Mouse (Mus musculus): ENCODE results near the gene Arhgap1.
"Not testable (repeated sequence)": the region's sequence is repeated elsewhere in the genome, so short reads cannot be mapped to it uniquely, and the experiment has no call there.

Arhgap1 gene

DNA sequence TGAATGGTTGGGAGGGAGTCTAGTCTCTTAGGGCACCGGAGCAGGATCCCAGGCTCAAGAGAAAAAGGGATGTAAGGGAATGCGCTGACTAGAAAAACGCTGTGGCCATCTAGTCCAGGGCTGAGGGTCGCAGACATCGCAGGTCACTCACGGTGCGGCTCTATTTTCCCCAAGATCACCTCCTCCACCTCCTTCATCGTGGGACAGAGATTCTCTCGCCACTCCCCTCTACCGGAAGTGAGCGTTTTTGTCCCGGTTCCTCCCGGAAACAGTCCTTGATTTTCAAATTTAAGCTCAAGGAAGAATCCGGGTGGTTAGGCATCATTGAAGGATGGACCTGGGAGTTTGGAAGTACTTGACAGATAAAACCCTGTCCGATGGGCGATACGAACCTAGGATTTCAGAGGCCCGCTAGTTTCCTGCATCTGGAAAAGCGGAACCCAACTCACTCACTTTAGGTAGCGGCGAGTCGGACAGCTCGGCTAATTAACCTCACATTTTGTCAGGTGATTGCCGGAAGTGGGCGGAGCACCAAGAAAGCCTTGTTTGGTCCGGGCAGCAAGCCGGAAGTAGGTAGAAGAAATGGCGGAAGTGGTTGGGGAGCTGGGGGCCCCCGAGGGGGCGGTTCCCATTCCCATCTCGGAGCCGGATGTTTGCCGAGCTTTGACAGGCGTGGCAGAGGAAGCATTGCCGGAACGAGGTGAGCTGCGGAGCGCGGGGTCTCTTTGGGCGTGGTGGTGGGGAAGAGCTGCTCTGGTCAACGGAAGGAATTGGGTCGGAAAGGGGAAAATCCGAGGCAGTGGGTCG lies at the start of gene Arhgap1, which contains the start of gene Zfp408:
Arhgap1 (plus strand) TSS at position 308 of the 807 bp plus-strand sequence.
Zfp408 (minus strand) TSS at position 239 of the 807 bp plus-strand sequence.
- DNase-seq (ENCODE audit: low read depth in 1 of 2, low spot score in 2 of 2): peak; percentile 87 to 91

DNA sequence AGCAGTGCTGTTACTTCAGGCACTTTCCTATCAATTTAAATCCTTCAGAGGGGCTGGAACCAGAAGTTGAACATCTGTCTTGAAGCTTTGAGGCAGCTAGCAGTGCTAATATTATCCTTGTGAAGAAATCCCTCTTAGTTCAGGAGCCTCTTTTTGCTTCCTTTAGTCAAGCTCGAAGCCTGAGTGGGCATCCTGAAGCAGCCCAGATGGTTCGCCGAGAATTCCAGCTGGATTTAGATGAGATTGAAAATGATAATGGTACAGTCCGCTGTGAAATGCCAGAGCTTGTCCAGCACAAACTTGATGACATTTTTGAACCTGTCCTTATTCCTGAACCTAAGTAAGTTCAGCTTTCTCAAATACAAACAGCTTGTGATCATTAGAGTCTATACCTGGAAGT lies 49.2 kb upstream of the Arhgap1 start:
- no peak for DNase-seq (ENCODE audit: low read depth in 1 of 2, low spot score in 2 of 2)

DNA sequence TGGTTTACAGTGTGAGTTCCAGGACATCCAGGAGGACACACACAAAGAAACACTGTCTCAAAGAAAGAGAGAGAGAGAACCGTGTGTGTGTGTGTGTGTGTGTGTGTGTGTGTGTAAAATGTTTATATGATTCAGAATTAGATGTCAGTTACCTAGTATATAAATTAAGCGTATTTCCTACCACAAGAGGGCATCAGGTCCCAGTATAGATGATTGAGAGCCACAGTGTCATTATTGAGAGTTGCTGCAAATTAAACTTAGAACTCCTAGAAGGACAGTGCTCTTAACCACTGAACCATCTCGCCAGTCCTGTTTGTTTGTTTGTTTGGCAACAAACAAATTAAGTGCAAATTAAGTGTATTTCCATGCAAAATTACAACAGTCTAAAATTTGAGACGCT lies 47.3 kb upstream of the Arhgap1 start:
- no peak for DNase-seq (ENCODE audit: low read depth in 1 of 2, low spot score in 2 of 2)

DNA sequence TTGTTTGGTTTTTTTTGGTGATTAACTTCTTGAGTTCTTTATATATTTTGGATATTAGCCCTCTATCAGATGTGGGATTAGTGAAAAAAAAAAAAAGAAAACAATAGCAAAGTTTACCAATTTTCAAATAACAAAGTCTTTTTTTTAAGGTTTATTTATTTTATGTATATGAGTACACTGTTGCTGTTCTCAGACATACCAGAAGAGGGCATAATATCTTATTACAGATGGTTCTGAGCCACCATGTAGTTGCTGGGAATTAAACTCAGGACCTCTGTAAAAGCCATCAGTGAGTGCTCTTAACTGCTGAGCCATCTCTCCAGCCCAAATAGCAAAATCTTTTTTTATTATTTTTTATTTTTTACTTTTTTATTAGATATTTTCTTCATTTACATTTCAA lies 40.3 kb upstream of the Arhgap1 start:
- DNase-seq (ENCODE audit: low read depth in 1 of 2, low spot score in 2 of 2): not testable (repeated sequence)

GRCm38 (mm10) chr2:91622356-91622755 lies 27.3 kb upstream of the Arhgap1 start:
- DNase-seq (ENCODE audit: low read depth in 1 of 2, low spot score in 2 of 2): no peak

DNA sequence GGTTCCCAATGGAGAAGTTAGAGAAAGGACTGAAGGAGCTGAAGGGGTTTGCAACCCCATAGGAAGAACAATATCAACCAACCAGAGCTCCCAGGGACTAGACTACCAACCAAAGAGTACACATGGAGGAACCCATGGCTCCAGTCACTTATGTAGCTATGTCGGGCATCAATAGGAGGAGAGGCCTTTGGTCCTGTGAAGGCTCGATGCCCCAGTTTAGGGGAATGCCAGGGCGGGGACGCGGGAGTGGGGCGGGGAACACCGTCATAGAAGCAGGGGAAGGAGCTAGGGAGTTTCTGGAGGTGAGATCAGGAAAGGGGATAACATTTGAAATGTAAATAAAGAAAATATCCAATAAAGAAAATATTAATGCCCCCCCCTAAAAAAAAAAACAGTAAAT lies 26.3 kb upstream of the Arhgap1 start:
- DNase-seq (ENCODE audit: low read depth in 1 of 2, low spot score in 2 of 2): not testable (repeated sequence)

DNA sequence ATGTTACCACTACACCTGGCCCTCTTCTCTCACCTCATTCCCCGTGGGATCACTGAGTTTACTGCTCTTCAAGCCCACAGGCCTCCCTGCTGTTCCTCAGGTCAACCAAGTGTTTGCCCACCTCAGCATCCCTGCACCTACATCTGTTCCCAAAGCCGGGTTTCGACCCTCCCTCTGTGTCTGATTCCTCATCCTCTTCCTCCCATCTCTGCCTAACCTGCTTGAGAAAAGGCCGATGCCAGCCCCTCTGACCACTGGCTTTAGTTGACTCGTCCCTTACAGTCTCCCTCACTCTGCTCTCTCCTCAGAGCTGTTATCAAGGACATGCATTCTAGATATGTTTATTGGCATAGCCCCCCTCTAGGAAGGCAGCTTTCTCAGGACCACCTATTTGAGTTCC lies 22.2 kb upstream of the Arhgap1 start:
- DNase-seq (ENCODE audit: low read depth in 1 of 2, low spot score in 2 of 2): no peak

GRCm38 (mm10) chr2:91628171-91628570 lies 21.5 kb upstream of the Arhgap1 start:
- DNase-seq (ENCODE audit: low read depth in 1 of 2, low spot score in 2 of 2): no peak

DNA sequence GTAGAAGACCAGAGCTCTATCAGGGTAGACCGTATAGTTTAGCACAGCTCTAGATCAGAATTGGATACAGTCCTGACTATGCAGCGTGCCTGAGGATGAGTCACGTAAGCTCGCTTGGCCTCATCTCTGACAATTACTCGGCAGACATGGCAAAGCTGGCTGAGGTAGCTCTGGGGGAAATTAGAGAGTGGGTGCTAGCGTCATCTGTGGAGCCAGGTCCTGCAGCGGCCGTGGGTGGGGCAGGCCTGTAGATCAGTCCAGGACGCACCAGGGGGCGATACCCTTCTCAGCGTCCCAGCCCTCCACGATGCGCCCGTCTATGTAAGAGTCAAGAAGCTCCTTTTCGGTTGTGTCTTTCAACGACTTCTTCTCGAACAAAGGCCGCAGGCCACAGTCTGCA lies 20.0 kb upstream of the Arhgap1 start:
- DNase-seq (ENCODE audit: low read depth in 1 of 2, low spot score in 2 of 2): no peak

DNA sequence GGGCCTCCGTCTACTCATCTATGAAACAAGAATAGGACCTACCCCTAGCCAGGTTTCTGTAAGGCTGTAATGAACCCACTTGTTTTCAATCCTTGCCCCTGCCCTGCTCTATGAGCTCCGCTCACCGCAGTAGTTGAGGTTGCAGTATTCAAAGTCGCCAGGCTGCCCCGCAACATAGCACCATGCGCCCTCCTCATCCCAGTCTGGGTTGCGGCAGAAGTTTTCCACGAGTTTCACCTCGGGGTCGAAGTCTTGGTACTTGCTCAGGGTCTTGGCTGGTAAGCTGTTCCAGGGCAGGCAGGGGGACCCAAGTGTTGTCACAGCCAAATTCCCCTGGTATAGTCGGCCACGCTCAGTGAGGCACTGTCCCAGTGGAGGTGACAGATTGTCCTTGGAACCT lies 19.3 kb upstream of the Arhgap1 start:
- no peak for DNase-seq (ENCODE audit: low read depth in 1 of 2, low spot score in 2 of 2)

DNA sequence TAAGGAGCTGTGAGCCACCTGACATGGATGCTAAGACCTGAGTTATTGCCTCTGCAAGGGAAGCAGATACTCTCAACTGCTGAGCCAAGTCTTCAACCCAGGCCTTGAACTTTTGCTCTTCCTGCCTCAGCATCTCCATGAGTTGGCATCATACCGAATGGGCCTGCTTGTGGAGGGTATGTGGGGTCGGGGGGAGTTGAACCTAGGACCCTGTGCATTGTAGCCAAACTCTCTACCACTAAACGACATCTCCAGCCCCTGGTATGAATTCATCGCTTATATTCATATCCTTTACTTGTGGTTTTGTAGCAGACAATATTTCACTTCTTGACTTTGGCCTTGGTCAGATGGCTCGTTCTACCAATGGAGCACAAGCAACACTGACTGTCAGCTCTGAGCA lies 17.8 kb upstream of the Arhgap1 start:
- DNase-seq (ENCODE audit: low read depth in 1 of 2, low spot score in 2 of 2): no peak

GRCm38 (mm10) chr2:91632316-91632715 lies 17.3 kb upstream of the Arhgap1 start:
- DNase-seq (ENCODE audit: low read depth in 1 of 2, low spot score in 2 of 2): no peak

GRCm38 (mm10) chr2:91633334-91633977 lies 16.2 kb upstream of the Arhgap1 start:
- no peak for DNase-seq (ENCODE audit: low read depth in 1 of 2, low spot score in 2 of 2)

DNA sequence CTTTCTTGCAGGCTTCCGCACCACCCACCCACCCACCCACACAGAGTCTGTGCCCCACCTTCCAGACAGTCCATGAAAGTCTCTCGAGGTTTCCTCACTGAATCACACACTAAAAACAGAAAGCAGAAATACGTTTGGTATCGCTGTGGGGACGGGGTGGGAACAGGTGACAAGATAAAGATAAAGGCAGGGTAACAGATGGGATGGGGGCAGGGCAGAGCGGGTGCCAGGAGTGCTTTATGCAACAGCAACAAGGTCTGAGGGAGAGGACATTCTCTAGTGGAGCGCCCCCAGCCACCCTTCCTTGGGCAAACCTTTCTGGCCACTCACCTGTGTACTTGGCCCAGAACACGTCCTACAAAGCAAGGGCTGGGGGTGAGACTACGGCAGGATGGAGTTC lies 14.8 kb upstream of the Arhgap1 start:
- no peak for DNase-seq (ENCODE audit: low read depth in 1 of 2, low spot score in 2 of 2)

GRCm38 (mm10) chr2:91635486-91635885 lies 14.2 kb upstream of the Arhgap1 start:
- DNase-seq (ENCODE audit: low read depth in 1 of 2, low spot score in 2 of 2): no peak

GRCm38 (mm10) chr2:91636229-91636628 lies 13.4 kb upstream of the Arhgap1 start, which contains the start of gene F2:
Gene F2 (minus strand): TSS chr2:91636414.
- DNase-seq (ENCODE audit: low read depth in 1 of 2, low spot score in 2 of 2): no peak

DNA sequence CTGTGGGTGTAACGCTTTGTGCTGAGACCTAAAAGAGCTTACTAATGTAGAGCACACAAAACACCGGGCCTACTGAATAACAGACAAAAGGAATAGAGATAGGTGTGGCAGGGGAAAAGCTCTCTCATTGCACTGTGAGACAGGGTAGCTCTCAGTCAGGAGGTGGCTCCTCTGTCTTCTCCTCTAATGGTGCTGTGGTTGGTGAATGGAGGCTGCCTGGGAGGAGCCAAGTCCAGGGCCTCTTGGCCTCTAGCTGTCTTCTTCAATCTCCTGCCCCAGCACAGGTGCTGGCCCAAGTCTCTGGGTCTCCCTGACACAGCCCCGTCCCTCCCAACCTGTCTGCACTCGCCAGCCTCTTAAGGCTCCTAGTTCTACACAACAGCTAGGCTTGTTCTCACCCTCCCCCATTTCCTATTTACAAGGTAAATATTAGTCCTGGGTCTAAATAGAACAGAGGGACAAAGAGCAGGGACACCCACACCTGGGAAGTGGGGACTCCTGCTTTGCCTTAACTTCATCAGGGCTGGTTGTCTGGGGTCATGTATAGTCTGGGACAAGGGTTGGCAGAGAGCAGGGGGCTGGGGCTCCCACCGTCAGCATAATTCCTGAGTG lies 12.8 kb upstream of the Arhgap1 start:
- DNase-seq (ENCODE audit: low read depth in 1 of 2, low spot score in 2 of 2): no peak

DNA sequence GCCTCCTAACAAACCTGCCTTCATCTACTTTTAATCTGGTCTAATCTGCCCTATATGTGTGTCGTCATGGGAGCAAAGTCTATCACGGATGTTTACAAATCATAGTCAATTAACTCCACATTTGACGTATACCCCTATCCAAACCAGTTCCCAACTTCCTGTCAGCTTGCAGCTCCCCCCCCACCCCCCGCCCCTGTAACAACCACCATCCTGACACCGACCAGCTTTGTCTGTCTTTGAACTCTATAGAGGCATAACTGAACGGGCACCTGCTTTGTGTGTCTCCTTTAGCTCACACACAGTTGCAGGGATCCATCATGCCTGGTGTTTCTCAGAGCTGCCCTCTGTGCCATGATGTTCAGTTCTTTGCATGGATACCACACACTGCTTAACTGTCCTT lies 10.7 kb upstream of the Arhgap1 start:
- DNase-seq (ENCODE audit: low read depth in 1 of 2, low spot score in 2 of 2): no peak

DNA sequence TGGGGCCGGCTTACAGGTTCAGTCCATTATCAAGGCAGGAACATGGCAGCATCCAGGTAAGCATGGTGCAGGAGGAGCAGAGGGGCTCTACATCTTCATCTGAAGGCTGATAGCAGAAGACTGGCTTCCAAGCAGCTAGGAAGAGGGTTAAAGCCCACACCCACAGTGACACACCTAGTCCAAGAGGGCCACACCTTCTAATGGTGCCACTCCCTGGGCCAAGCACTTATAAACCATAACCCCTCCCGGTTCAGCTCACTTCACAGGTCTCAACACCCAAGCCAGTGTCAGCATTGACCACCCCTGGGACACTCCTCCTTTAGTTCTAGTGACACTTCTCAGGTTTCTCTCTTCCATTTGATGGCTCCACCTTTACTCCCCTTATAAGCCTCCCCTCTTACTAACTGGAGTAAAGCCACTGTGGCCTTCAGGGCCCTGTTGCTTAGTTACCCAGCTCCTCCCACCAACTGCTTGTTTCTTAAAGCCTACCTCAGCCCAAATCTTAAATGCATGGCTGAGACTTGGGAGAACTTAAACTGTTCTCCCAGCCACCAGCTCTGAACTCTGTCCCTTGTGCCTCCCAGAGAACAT lies 6.7 kb upstream of the Arhgap1 start:
- DNase-seq (ENCODE audit: low read depth in 1 of 2, low spot score in 2 of 2): no peak

DNA sequence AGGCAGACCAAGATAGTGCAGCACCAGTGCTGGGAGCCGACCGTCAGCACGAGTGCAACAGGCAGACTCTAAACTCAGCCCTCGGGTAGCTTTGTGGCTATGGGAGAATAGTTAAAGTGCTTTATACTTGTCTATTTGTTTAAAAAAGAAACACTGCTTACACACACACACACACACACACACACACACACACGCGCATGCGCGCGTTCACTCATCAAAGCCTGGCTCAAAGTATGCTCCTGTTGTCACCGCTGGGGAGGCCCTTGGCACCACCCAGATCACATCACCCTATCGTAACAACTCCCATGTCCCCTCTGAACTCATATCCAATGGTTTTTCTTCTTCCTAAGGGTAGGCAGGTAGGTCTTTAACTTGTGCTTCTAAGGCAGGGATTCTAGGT lies 5.6 kb upstream of the Arhgap1 start:
- DNase-seq (ENCODE audit: low read depth in 1 of 2, low spot score in 2 of 2): no peak

- no peak for DNase-seq (ENCODE audit: low read depth in 1 of 2, low spot score in 2 of 2)
Observed at GRCm38 (mm10) chr2:91645354-91645753, 4.3 kb upstream of the Arhgap1 start.

DNA sequence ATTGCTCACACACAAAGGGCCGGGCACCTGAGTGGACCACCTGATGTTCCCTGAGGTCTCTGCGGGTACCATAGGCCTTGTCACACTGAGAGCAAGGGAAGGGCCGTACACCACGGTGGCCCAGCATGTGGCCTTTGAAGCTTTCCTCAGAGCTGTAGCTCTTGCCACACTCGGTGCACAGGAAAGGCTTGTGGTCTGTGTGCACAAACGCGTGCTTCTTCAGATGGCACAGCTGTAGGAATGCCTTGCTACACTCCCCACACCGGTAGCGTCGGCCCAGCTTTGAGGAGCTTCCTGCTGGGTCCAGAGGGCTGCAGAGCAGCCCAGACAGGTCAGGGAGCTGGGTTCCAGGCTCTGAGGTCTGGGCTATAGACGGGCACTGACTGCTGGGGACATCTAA lies 3.8 kb upstream of the Arhgap1 start:
- DNase-seq (ENCODE audit: low read depth in 1 of 2, low spot score in 2 of 2): no peak

Data from monocyte, adult 2 months (primary cell).